Mouse (Mus musculus): Measurements from ENCODE around the gene Tmem218. TPM values are rescaled to one million over a fixed set of nuclear protein-coding genes. Genes with fewer than 3 reads are reported as not detected.

Tmem218 gene
- polyA plus RNA-seq, 1 experiment from 2014 or later, result 10.6 TPM

- no peaks in the 10 kb centered on the region for H3K36me3 ChIP-seq (replicated peaks; ENCODE audit: control insufficient read depth, insufficient read depth)
- H3K27ac ChIP-seq, result no peak overlapping the region
- no peak overlapping the region for H3K4me2 ChIP-seq (replicated peaks)
- H3K9ac ChIP-seq, result no peak overlapping the region
- no peak overlapping the region for H3K4me3 ChIP-seq (replicated peaks; ENCODE audit: low read length)
- no peaks in the 10 kb centered on the region for H3K27me3 ChIP-seq (ENCODE audit: control insufficient read depth, insufficient read depth, low read length)
- ATAC-seq (ENCODE audit: low FRiP score) (no peak), DNase-seq (ENCODE audit: low spot score) (no peak)
- no peaks in the 10 kb centered on the region for H3K4me1 ChIP-seq (replicated peaks; ENCODE audit: control insufficient read depth, insufficient read depth, low read length)
- H3K9me3 ChIP-seq (ENCODE audit: control insufficient read depth, low read length), result no peaks in the 10 kb centered on the region
Measured at GRCm38 (mm10) chr9:37247429-37247828, 39.4 kb downstream of the Tmem218 start.

- Histone ChIP-seq H3K9me3 (ENCODE audit: control insufficient read depth, low read length) (no peaks in the 10 kb centered on the region), H3K4me2 (replicated peaks) (no peak overlapping the region), H3K36me3 (replicated peaks; ENCODE audit: control insufficient read depth, insufficient read depth) (no peaks in the 10 kb centered on the region), H3K4me1 (replicated peaks; ENCODE audit: control insufficient read depth, insufficient read depth, low read length) (no peaks in the 10 kb centered on the region), H3K4me3 (replicated peaks; ENCODE audit: low read length) (no peak overlapping the region), H3K27ac (no peak overlapping the region), H3K27me3 (ENCODE audit: control insufficient read depth, insufficient read depth, low read length) (no peaks in the 10 kb centered on the region), H3K9ac (no peak overlapping the region)
- no peak for ATAC-seq (ENCODE audit: low FRiP score)
- no peak for DNase-seq (ENCODE audit: low spot score)
- 57% methylated on average over 3 of the region's 3 CpGs for WGBS
Measured at GRCm38 (mm10) chr9:37248381-37248906, 40.4 kb downstream of the Tmem218 start.

- Histone ChIP-seq H3K27me3 (ENCODE audit: control insufficient read depth, insufficient read depth, low read length) (peaks cover 11% of the 10 kb centered on the region), H3K9ac (no peak overlapping the region), H3K27ac (no peak overlapping the region), H3K4me2 (replicated peaks) (no peak overlapping the region), H3K4me3 (replicated peaks; ENCODE audit: low read length) (no peak overlapping the region), H3K9me3 (ENCODE audit: control insufficient read depth, low read length) (no peaks in the 10 kb centered on the region), H3K36me3 (replicated peaks; ENCODE audit: control insufficient read depth, insufficient read depth) (no peaks in the 10 kb centered on the region), H3K4me1 (replicated peaks; ENCODE audit: control insufficient read depth, insufficient read depth, low read length) (peaks cover 5% of the 10 kb centered on the region; the same call in 1 of the 2 replicates)
- no peak for DNase-seq (ENCODE audit: low spot score)
- no peak for ATAC-seq (ENCODE audit: low FRiP score)
- 94% methylated on average over 3 of the region's 3 CpGs for WGBS
Measured at GRCm38 (mm10) chr9:37249976-37250375, 42.0 kb downstream of the Tmem218 start.

- 94% methylated on average over 6 of the region's 6 CpGs for WGBS
- no peak overlapping the region for H3K4me3 ChIP-seq (replicated peaks; ENCODE audit: low read length)
- H3K36me3 ChIP-seq (replicated peaks; ENCODE audit: control insufficient read depth, insufficient read depth), result no peaks in the 10 kb centered on the region
Measured at GRCm38 (mm10) chr9:37250631-37251030, 42.6 kb downstream of the Tmem218 start.

DNA sequence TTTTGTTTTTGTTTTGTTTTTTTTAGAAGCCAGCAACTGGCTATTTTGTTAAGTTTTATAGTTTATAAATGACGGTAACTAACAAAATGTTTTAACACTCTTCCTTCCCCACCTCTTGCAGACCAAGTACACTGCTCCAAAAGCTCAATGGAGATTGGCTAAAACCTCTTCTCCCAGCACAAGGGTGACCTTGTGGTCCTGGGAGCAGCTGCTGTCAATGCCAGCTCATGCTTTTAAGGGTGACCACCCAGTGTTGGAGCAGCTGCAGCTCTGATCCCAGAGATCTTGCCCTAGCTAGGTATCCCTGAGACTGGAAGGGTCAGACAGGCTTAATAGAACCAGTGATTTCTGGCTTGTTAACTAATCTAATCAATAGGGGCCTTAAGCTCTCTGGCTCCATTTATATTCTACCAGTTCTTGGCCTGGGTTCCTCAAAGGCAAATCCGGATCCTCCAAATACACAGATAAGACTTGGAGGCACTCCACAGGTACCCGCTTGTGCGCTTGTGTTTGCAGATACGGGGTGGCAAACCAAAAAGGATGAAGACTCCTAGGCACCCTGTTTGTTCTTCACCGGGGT is 46.6 kb downstream of the Tmem218 start:
- WGBS, result 25% methylated on average over 6 of the region's 6 CpGs
- ATAC-seq (ENCODE audit: low FRiP score) (0 out of 2 replicates have a peak, but pooled peaks have one; percentile 3), DNase-seq (ENCODE audit: low spot score) (no peak)
- peaks cover 11% of the 10 kb centered on the region; the same call in 1 of the 2 replicates for H3K4me1 ChIP-seq (replicated peaks; ENCODE audit: control insufficient read depth, insufficient read depth, low read length)
- peak overlapping the region; percentile 84 for H3K4me2 ChIP-seq (replicated peaks)
- no peak overlapping the region for H3K27ac ChIP-seq
- H3K4me3 ChIP-seq (replicated peaks; ENCODE audit: low read length), result peak overlapping the region; percentile 41
- peak overlapping the region; percentile 58 for H3K9ac ChIP-seq
- H3K36me3 ChIP-seq (replicated peaks; ENCODE audit: control insufficient read depth, insufficient read depth), result no peaks in the 10 kb centered on the region
- no peaks in the 10 kb centered on the region for H3K9me3 ChIP-seq (ENCODE audit: control insufficient read depth, low read length)
- H3K27me3 ChIP-seq (ENCODE audit: control insufficient read depth, insufficient read depth, low read length), result peaks cover 14% of the 10 kb centered on the region

More at GRCm38 (mm10) chr9:37250631-37251030, 42.6 kb downstream of the Tmem218 start:
- Histone ChIP-seq H3K9me3 (ENCODE audit: control insufficient read depth, low read length) (no peaks in the 10 kb centered on the region), H3K9ac (no peak overlapping the region), H3K4me1 (replicated peaks; ENCODE audit: control insufficient read depth, insufficient read depth, low read length) (peaks cover 11% of the 10 kb centered on the region; the same call in 1 of the 2 replicates), H3K4me2 (replicated peaks) (no peak overlapping the region), H3K27me3 (ENCODE audit: control insufficient read depth, insufficient read depth, low read length) (peaks cover 14% of the 10 kb centered on the region), H3K27ac (no peak overlapping the region)
- no peak for ATAC-seq (ENCODE audit: low FRiP score)
- no peak for DNase-seq (ENCODE audit: low spot score)

- ATAC-seq (ENCODE audit: low FRiP score), result peak; percentile 69
- Histone ChIP-seq H3K4me1 (replicated peaks; ENCODE audit: control insufficient read depth, insufficient read depth, low read length) (peaks cover 11% of the 10 kb centered on the region; the same call in 1 of the 2 replicates), H3K4me2 (replicated peaks) (peak within 1 kb of the TSS; percentile 84), H3K36me3 (replicated peaks; ENCODE audit: control insufficient read depth, insufficient read depth) (no peaks in the 10 kb centered on the region), H3K27me3 (ENCODE audit: control insufficient read depth, insufficient read depth, low read length) (peaks cover 14% of the 10 kb centered on the region), H3K9ac (peak within 1 kb of the TSS; percentile 58), H3K9me3 (ENCODE audit: control insufficient read depth, low read length) (no peaks in the 10 kb centered on the region), H3K4me3 (replicated peaks; ENCODE audit: low read length) (peak within 1 kb of the TSS; percentile 41), H3K27ac (no peak within 1 kb of the TSS)
- DNase-seq (ENCODE audit: low spot score), result peak; percentile 27
- WGBS, result 2% methylated on average over 38 of the region's 38 CpGs
Measured at GRCm38 (mm10) chr9:37255149-37255888, 47.3 kb downstream of the Tmem218 start, which contains the start of gene Slc37a2. TSS of gene Slc37a2 (minus strand) at chr9:37255738.

- H3K27me3 ChIP-seq (ENCODE audit: control insufficient read depth, insufficient read depth, low read length), result peaks cover 14% of the 10 kb centered on the region
- H3K27ac ChIP-seq, result no peak overlapping the region
- H3K4me2 ChIP-seq (replicated peaks), result peak overlapping the region; percentile 84
- H3K9ac ChIP-seq, result 0 out of 2 replicates have a peak overlapping the region, but pooled peaks have one; percentile 58
- peak; percentile 56 for ATAC-seq (ENCODE audit: low FRiP score)
- peaks cover 11% of the 10 kb centered on the region; the same call in 1 of the 2 replicates for H3K4me1 ChIP-seq (replicated peaks; ENCODE audit: control insufficient read depth, insufficient read depth, low read length)
- no peaks in the 10 kb centered on the region for H3K9me3 ChIP-seq (ENCODE audit: control insufficient read depth, low read length)
- 36% methylated on average over 7 of the region's 7 CpGs for WGBS
- H3K36me3 ChIP-seq (replicated peaks; ENCODE audit: control insufficient read depth, insufficient read depth), result no peaks in the 10 kb centered on the region
- peak; percentile 80 for DNase-seq (ENCODE audit: low spot score)
- H3K4me3 ChIP-seq (replicated peaks; ENCODE audit: low read length), result peak overlapping the region; percentile 41; the same call in 1 of the 2 replicates
Measured at GRCm38 (mm10) chr9:37255889-37256225, 47.8 kb downstream of the Tmem218 start.

- DNase-seq (ENCODE audit: low spot score), result no peak
- 92% methylated on average over 2 of the region's 2 CpGs for WGBS
- Histone ChIP-seq H3K4me2 (replicated peaks) (no peak overlapping the region), H3K9me3 (ENCODE audit: control insufficient read depth, low read length) (no peaks in the 10 kb centered on the region), H3K36me3 (replicated peaks; ENCODE audit: control insufficient read depth, insufficient read depth) (no peaks in the 10 kb centered on the region), H3K27me3 (ENCODE audit: control insufficient read depth, insufficient read depth, low read length) (no peaks in the 10 kb centered on the region), H3K27ac (no peak overlapping the region), H3K4me1 (replicated peaks; ENCODE audit: control insufficient read depth, insufficient read depth, low read length) (no peaks in the 10 kb centered on the region), H3K4me3 (replicated peaks; ENCODE audit: low read length) (no peak overlapping the region), H3K9ac (no peak overlapping the region)
- no peak for ATAC-seq (ENCODE audit: low FRiP score)
Measured at GRCm38 (mm10) chr9:37266622-37267021, 58.6 kb downstream of the Tmem218 start.
